Mouse (Mus musculus): ENCODE measurements at regions not wholly inside any gene's neighbourhood (a gene's known extent, or its start where the extent isn't known, plus 50 kb on each side); places are given as distances from the start of the nearest gene placed in this dataset.

GRCm38 (mm10) chr12:25493233-25493632, 396.3 kb upstream of the Id2 start:
- TF ChIP-seq EP300 (IDR thresholded peaks at IDR 0.05): no peak
- TF ChIP-seq CTCF (IDR thresholded peaks at IDR 0.05): no peak

Data from lung, postnatal 0 days (tissue).